Mouse (Mus musculus): ENCODE data around the gene Arid3a.

Gene Arid3a

DNA sequence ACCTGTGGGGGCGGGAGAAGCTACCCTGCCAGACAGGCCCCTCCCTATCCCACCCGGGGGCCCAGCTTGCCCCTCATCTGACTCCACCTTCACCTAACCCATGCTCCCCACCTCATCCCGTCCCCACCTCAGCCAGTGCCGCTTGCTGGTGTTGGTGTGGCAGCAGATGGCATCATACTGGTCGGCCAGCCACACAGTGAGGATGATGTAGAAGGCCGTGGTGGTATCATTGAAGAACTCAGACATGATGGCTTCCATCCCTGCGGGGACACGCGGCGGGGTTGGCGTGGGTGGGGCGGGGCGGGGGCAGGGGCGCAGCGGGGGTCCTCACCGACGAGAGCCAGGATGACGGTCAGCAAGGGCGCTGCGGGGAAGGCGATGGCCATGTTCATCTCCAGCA lies 51.2 kb downstream of the Arid3a start:
- DNase-seq: no peak

DNA sequence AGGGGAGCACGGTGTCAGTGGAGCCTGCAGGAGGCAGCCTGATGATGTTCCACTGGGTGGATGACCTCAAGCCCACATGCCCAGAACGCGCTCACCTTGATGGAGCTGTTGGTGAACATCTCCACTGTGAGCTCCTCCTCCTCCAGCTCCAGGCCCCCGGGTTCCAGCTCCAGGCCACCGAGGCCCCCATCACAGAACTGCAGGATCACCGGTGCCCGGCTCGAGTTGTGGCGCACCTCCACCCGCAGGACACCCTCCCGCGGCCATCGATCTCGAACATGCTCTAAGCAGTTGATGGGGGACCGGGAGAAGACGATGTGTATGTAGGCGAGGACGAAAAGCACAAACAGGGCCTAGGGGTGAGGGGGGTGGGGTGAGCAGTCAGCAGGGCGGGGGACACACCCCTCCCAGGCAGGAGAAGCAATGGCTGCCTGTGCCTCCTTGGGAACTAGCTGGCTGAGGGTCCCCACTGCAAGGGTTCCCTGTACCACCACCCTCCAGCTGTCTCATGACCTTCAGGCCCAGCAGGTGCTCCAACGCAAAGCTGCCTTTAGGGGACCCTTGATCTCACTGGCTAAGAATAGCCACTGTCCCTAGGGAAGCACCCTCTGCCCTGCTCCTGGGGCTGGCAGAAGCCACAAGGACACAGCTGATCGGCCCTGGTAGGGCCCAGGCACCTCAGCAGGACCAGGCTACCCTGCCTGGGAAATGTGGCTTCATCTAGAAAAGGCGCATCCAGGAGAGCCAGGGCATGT lies 52.7 kb downstream of the Arid3a start:
- DNase-seq: no peak

DNA sequence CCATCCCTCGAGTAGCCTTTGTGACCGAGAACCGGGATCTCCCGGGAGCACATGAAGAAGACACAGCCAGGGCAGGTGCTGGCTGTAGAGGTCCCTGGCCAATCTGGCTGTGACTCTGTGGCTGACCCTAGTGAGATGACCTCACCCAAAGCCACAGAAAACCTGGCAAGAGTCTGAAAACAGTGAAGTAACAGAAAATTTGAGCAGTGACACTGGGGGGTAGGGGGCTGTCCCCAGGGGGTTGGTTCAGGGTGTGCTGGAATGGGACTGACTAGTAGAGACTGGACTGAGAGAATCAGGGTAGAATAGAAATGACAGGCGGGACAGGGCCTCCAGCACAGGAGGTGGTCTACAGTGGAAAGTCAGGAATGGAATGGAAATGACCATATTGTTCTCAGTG lies 56.4 kb downstream of the Arid3a start:
- no peak for DNase-seq

DNA sequence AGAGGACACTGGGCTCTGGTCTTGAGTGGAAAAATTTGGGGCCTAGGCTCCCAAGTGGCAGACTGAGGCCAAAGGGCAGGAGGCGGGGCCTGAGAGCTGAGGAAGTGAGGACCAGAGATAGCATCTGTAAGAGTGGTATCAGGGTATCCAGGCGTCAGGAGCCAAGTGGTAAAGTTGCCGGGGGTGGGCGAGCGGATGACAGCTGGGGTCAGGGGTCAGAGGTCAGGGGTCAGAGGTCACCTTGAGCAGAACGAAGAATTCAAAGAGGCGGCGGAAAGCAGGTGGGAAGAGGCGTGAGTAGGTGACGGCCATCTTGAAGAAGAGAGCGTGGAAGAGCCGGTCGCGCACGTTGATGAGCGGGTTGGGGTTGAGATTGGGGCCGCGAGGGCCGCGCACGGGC lies 56.8 kb downstream of the Arid3a start:
- peak; percentile 74 to 81 for DNase-seq

DNA sequence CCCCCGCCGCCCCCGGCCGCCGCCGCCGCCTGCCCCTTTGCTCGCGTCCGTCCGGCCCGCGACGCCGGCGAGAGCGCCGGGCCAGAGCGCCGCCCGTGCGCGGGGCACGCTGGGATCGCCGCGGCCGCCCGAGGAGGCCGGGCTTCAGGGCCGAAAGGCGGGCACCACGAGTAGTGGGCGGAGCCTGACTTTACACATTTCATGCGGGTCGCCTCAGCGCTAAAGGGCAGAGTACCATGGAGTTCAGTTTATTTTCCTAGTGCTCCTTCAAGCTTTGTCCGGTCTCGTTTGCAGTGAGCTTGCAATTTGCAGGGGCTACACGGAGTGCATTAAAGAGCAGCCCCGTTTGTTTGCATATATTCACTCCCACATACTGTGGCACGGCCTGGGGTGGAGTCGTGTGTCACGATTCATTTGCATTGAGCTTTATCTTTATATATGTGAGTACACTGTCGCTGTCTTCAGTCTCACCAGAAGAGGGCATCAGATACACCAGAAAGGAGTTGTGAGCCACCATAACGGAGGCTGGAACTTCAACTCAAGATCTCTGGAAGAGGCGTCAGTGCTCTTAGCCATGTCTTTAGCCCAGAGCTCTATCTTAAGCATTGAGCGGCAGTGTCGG lies 57.5 kb downstream of the Arid3a start, which contains the start of gene Tmem259:
TSS of gene Tmem259 (minus strand) at position 136 of the 622 bp plus-strand sequence.
- DNase-seq: peak; percentile 91 to 95

DNA sequence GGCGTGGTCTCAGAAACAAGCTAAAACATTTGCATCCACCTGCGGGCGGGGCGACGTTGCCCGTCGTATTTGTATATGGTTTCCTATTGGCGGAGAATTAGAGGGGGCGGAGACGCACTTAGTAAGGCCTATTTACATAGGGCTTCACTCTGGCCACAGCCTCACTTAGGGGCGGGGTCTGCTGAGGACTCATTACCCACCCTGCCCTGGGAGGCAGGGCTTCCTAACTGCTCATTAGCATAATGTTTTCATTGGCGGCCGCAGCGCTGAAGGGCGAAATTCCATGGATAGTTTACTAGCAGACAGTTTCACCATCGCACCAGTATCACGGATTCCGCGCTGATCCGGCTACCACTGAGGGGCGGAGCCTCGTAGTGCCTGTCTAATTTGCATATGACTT lies 58.0 kb downstream of the Arid3a start:
- DNase-seq: peak; percentile 94 to 98

DNA sequence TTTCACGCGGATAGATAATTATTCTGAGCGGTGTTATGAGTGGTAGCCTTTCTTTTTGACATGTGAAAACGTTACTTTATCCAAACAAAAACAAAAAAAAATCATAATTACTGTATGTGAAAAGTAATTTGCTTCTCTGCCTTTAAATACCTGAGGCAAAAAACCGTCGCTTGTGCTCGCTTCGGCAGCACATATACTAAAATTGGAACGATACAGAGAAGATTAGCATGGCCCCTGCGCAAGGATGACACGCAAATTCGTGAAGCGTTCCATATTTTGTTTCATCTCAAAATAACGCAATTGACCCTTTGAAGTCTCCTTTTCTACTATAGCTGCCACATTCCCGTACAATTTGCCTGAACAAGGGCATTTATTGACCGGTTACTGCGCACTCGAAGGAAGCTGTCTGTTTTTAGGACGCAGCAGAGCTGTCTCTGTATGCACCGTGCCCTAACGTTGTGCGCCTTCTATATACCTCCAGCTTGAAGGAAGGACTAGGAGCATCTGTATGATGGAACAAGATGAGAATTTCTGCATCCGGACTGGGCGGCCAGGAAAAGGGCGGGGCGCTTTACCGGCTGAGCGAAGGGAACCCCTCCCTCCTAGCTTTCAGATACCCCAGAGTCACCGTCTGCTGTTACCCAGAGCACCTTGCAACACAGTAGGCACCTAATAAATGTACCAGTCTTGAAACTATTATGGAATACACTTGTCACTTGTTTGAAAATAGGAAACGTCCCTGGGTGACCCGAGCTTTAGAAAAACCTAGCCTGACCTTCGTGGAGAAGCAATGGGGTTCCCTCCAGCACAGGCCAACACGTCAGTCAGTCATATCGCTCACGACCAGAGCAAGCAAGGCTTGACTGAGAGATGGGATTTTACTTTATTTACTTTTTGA lies 58.7 kb downstream of the Arid3a start:
- DNase-seq: peak; percentile 61 to 80

DNA sequence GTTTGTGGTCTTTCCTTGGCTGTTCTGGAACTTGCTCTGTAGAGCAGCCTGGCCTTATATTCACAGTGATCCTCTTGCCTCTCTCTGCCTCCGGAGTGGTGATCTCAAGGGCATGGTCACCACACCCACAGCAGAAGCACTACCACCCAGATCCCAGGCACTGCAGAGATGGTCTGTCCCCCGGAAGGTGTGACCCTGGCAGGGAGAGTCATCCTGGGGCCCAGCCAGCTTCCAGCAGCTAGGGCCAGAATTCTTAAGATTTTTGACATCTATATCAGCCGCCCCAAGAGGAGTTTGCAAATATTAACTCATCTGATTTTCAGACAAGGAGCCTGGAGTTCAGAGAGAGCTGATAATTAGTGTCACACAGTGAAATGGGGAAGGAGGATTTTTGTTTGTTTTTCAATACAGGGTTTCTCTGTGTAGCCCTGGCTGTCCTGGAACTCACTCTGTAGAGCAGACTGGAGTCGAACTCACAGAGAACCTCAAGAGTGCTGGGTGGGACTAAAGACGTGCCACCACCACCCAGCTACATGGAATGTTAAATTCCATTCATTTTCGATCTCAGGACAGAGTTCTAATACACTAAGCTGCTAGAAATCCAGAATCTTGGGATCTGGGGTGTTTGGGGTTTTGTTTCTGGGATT lies 59.5 kb downstream of the Arid3a start:
- DNase-seq: peak in 1 of 2 experiments; percentile 39

DNA sequence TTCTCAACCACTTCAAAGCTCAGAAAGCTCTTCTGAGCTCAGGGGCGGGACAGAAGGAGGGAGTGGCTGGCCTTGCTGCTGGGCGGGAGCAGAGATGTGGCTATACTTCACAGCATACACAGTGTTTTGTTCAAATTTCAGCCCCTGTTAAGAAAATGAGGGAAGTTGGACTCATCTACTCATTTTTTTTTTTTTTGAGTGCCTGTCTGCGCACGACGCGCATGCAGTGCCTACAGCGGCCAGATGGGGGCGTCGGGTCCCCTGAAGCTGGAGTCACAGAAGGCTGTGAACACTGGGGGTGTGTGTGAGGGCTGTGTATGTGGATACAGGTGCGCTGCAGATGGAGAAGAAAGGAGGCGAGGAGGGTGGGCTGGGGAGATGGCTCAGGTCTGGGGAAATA lies 60.1 kb downstream of the Arid3a start:
- peak; percentile 94 to 96 for DNase-seq

DNA sequence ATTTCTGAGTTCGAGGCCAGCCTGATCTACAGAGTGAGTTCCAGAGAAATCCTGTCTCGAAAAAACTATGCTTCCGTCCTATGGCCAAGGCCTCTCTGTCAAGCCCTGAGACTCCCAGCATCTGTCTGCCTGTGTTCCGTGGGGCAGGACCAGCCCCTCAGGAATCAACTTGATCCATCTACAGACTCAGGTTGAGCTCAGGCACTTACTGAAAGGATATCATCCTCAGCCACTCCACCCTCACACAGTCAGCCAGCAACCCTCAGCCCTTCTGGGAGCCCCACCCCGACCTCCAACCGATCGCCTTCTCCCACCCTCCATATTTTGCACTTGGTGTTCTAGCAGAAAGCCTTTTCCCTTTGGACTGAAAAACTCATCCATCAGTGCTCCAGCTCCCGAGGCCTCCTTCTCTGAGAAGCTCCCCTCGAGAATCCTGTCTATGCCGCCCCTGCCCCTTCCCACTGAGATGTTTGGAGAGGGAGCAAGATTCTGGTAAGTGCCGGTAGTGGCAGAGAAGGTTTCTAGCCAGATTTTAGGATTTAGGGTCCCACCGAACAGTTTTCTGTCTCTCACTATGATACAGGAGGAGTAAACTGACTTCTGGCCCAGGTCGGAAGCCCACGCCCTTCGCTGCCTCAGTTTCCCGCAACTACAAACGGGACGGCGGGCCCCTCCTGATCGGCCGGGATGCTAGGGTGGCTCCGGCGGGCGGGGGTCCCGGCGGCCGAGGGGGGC lies 61.1 kb downstream of the Arid3a start:
- peak in 1 of 2 experiments; percentile 44 for DNase-seq

DNA sequence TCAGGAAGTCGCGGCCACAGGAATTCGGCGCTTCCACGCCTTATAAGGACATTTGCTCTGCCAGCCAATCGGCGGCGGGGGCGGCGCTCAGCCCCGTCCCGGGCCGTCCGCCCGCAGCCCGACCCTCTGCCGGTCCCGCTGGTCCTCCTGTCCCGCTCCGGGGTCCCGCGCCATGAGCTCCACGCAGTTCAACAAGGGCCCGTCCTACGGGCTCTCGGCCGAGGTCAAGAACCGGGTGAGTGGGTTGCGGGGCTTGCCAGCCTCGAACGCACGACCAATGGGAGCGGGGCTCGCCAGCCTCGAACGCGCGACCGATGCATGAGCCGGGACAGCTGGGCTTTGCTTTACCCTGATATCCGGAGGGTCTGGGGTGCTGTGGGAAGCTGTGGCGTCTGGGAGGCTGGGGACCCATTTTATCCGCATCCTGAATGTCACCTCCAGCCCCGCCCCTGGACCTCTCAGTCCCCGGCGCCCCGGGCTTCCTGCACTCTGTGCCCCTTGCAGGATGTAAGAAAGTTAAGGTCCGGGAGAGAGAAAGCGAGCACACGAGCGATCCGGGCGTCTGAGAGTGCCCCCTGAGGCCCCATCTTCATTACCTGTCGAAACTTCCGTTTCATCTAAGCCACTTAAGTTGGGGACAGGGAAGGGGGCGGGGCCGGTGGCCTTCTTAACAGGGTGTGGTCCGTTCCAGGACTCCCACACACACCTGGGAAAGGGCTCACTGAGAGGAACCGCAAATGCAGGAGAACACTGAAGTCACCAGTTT lies 61.8 kb downstream of the Arid3a start, which contains the start of gene Cnn2:
TSS of gene Cnn2 (plus strand) at position 79 of the 766 bp plus-strand sequence.
- peak; percentile 81 to 88 for DNase-seq

DNA sequence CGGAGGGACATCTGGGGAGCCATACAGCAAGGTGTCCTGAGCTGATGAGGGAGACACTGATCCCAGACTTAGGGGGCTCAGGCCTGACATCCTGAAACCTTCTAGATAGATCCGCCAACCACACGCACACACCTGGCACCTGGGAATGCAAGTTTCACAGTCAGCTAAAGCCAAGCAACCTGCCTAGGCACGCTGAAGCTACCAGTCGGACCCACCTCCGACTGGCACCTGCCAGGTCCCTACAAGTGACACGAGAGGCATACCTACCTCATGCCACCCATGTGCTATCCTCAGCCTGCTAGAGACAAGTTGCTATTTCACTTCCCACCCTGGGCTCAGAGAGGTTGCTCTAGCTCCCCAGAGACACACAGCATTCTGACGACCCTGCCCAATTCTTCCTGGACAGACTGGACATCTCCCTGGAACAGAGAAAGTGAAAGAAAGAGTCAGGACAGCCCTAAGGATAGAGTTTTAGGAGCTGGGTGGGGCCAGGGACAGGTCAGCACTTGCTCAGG lies 62.5 kb downstream of the Arid3a start:
- no peak for DNase-seq

DNA sequence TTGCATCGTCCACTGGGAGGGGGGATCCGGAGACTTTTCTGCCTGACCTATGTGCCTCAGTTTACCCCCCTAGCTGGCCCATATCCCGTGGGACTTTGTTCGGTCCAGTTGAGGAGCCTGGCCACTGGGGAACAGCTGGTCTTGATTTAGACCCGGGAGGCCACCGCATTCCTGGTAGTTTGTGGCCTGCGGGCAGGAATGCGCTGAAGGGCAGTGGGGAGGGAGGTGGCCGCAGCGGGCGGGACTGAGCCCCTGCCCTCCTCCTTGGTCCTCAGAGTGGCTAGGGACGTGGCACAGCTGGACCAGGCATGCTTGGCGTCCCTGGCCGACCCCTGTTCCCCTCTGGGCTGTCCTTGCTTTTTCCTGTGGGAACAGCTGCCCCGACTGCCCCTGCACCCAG lies 63.0 kb downstream of the Arid3a start:
- DNase-seq: peak; percentile 61 to 77

DNA sequence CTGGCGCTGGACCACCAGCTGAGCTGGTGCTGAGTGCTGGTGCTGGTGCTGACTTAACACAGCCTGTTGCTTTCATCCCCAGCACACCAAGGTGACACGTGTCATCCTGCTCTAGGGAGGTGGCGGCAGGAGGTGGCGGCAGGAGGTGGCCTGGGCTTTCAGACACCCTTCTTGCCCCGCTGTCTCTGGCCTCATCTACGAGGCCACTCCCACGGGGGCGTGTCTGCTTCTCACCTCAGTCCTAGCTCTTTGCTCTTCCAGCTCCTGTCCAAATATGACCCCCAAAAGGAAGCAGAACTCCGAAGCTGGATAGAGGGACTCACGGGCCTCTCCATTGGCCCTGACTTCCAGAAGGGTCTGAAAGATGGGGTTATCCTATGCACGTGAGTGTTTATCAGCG lies 64.3 kb downstream of the Arid3a start:
- no peak for DNase-seq

DNA sequence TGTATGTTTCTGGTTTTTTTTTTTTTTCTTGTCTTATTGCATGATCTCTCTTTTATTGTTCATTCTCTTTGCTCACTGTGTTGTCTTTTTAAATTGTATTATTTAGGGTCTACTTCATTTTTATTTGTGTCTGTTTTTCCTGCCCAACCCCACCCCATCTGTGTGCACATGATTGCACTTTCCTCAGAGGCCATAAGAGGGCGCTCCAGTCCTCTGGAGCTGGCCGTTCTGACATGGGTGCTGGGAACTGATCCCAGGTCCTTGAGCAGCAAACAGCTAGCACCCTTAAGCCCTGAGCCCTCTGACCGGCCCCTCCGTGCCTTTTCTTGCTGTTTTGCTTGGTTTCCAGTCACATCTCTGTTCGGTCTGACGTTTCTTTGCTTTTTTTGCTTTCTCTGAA lies 64.7 kb downstream of the Arid3a start:
- DNase-seq: no peak

DNA sequence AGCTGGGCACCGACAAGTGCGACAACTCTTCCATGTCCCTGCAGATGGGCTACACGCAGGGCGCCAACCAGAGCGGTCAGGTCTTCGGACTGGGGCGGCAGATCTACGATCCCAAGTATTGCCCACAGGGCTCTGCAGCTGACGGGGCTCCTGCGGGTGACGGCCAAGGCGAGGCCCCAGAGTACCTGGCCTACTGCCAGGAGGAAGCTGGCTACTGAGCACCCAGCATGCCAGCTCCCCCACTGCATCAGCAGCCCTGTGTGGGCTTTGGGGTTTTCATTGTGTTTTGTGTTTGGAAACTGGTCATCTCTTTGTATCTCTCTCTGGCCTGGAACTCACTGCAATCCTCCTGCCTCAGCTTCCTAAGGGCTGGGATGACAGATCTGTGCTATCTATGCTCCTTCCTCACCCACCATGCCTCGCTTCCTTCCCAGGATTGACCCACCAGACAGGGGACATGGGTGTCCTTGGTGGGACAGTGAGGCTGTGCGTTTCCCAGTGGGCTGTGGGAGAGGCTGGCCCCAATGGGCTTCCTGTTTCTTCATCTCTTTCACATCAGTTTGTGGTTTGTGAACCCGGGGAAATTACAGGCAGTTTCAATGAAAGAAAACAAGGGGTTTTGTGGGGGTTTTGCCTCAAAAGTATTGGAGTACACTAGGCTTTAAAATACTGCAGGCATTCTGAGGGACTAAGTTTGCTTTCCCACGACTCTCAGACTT lies 67.7 kb downstream of the Arid3a start:
- peak; percentile 45 to 63 for DNase-seq

DNA sequence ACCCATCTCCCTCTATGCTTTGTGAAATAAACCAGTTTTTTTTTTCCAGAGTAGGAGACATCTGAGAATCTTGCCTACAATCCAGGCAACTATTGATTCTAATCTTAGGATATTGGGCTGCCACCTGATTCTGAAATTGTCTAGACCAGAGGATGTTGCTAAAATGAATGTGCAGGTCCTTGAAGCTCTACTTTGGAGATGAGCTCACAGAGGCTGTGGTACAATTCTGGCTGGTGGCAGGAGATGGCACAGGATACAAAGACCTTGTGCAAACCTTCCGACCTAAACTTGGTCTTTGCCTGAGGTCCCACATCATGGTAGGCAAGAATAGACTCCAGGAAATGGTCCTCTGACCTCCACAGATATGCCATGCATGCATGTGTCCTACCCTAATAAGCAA lies 68.8 kb downstream of the Arid3a start:
- no peak for DNase-seq

DNA sequence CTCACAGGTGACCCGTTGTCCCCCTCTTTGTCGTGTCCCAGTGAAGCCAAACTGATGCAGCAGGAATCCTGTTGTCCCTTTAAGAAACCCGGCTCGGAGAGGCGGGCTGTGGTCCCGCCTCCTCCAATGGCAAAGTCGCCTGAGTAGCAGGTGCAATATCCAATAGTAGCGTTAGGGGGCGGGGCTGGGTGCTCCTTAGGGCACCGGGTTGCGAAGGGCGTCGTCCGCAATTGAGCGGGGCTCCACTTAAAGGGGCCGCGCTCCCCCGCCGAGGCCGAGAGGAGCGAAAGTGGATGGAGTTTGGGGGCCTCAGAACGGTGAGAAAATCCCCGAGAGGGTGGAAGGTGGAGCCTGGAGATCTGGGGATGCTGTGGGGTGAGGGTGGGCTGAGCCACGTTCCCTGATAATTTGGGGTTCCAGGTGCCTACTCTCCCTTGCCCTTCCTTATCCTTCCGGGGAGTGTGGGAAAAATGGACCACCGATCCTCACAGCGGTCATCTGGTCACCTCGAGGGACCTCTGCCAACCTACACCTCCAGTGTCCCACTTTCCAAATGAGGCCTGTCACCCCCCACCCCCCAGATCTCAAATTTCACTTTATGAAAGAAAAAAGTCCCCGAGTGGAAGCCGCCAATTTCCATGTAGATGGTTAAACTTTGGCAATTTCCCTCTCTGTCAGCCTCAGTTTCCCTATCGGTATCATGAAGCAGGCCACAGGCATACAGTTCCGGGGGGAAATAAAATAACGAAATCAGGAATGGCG lies 69.6 kb downstream of the Arid3a start, which contains the start of gene Abca7:
TSS of gene Abca7 (plus strand) at position 223 of the 762 bp plus-strand sequence.
- peak; percentile 99 for DNase-seq

DNA sequence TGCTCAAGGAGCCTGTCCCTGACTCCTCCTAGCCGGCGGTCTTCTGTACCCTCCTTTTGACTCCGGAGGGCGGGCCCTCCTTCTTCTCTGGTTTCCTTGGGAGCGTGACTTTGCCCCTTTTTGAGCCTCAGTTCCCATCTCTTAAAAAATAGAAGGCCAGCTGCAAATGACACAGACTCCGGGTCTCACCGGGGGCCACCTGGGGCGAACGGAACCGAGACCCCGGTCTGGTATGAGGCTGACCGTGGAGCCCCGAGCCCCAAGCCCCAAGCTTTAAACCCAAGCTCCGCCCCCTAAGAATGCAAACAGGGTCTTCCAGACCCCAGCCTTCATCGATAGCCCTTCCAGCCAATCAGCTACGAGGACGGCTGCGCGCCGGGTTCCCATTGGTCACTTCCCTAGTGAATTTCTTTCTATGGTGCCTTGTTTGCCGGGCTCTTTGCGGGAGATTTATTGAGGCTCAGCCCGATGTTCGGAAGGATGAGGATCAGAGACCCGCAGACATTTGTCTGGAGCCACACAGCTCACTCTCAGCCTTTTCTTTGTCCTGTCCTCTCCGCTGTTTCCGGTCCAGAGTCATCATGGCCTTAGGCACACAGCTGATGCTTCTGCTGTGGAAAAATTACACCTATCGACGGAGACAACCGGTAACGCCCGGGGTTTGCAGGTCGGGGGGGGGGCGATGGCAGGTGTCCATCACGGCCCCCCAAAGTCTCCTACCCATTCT lies 70.4 kb downstream of the Arid3a start:
- DNase-seq: peak; percentile 83 to 89

Measured in kidney, postnatal 4 days (tissue).